ENCODE assay signal across 8 mouse cellular contexts in genomic region chr5:45402632-45403031, GRCm38 (mm10). TPM values are rescaled to one million over a fixed set of nuclear protein-coding genes. Genes with fewer than 3 reads are reported as not detected.
DNase-seq lines count a peak whose midpoint lies in the region; ATAC-seq and TF ChIP-seq lines count a peak whose summit lies in the region.

No protein-coding gene starts in this region.

- no peak for TF ChIP-seq POLR2A in limb, embryonic 14.5 days (IDR thresholded peaks at IDR 0.05; ENCODE audit: borderline replicate concordance, extremely low read depth, insufficient read depth, insufficient read length)

- no peak overlapping the region for H3K4me2 ChIP-seq in kidney, embryonic 16.5 days (replicated peaks; ENCODE audit: low read depth, low read length)
- no peak overlapping the region for H3K4me2 ChIP-seq in limb, embryonic 14.5 days (replicated peaks; ENCODE audit: low read depth, low read length, severe bottlenecking)
- no peak overlapping the region for H3K4me2 ChIP-seq in neural tube, embryonic 13.5 days

- DNase-seq in B cell, adult 2 months, result peak; percentile 55 to 56
- DNase-seq in adrenal gland, adult 2 months, result peak; percentile 69
- peak; percentile 88 for DNase-seq in embryo, embryonic 10.5 days (ENCODE audit: low spot score)
- peak; percentile 34 to 66 for DNase-seq in gastrocnemius, postnatal 4 days (ENCODE audit: low spot score in 2 of 2)
- peak; percentile 83 for DNase-seq in limb, embryonic 14.5 days (ENCODE audit: low spot score)
- DNase-seq in testis, postnatal 14 days (ENCODE audit: low spot score), result peak; percentile 56

- no peak overlapping the region for H3K27ac ChIP-seq in kidney, embryonic 16.5 days (ENCODE audit: low read length)
- H3K27ac ChIP-seq in limb, embryonic 14.5 days (replicated peaks; ENCODE audit: low read depth, low read length), result no peak overlapping the region
- no peak overlapping the region for H3K27ac ChIP-seq in neural tube, embryonic 13.5 days (replicated peaks)

- 16% methylated on average over 11 of the region's 11 CpGs for WGBS in kidney, embryonic 16.5 days
- 14% methylated on average over 11 of the region's 11 CpGs for WGBS in limb, embryonic 14.5 days
- WGBS in neural tube, embryonic 13.5 days, result 19% methylated on average over 11 of the region's 11 CpGs

- no peaks in the 10 kb centered on the region for H3K4me1 ChIP-seq in kidney, embryonic 16.5 days (ENCODE audit: insufficient read depth, low read length)
- no peaks in the 10 kb centered on the region for H3K4me1 ChIP-seq in limb, embryonic 14.5 days (ENCODE audit: control insufficient read depth, insufficient read depth, low read length)
- H3K4me1 ChIP-seq in neural tube, embryonic 13.5 days (replicated peaks), result no peaks in the 10 kb centered on the region

- no peaks in the 10 kb centered on the region for H3K27me3 ChIP-seq in kidney, embryonic 16.5 days (ENCODE audit: insufficient read depth, low read length)
- H3K27me3 ChIP-seq in limb, embryonic 14.5 days (ENCODE audit: control insufficient read depth, insufficient read depth, low read length), result no peaks in the 10 kb centered on the region
- H3K27me3 ChIP-seq in neural tube, embryonic 13.5 days, result no peaks in the 10 kb centered on the region

- peak; percentile 79 for ATAC-seq in kidney, embryonic 16.5 days (ENCODE audit: low FRiP score, low TSS enrichment)
- ATAC-seq in limb, embryonic 14.5 days (ENCODE audit: low FRiP score, low read depth), result peak; percentile 81
- ATAC-seq in neural tube, embryonic 13.5 days (ENCODE audit: low read depth), result peak; percentile 83

- H3K4me3 ChIP-seq in kidney, embryonic 16.5 days (ENCODE audit: low read length), result no peak overlapping the region
- H3K4me3 ChIP-seq in limb, embryonic 14.5 days (replicated peaks; ENCODE audit: low read length), result no peak overlapping the region
- no peak overlapping the region for H3K4me3 ChIP-seq in neural tube, embryonic 13.5 days

- H3K9ac ChIP-seq in kidney, embryonic 16.5 days (replicated peaks; ENCODE audit: low read length), result no peak overlapping the region
- no peak overlapping the region for H3K9ac ChIP-seq in limb, embryonic 14.5 days (ENCODE audit: low read depth, low read length, severe bottlenecking)
- H3K9ac ChIP-seq in neural tube, embryonic 13.5 days, result no peak overlapping the region

- H3K9me3 ChIP-seq in kidney, embryonic 16.5 days (ENCODE audit: low read length), result no peaks in the 10 kb centered on the region
- no peaks in the 10 kb centered on the region for H3K9me3 ChIP-seq in limb, embryonic 14.5 days (ENCODE audit: control insufficient read depth, low read length)
- H3K9me3 ChIP-seq in neural tube, embryonic 13.5 days, result no peaks in the 10 kb centered on the region

- no peaks in the 10 kb centered on the region for H3K36me3 ChIP-seq in kidney, embryonic 16.5 days (ENCODE audit: insufficient read depth, low read length)
- H3K36me3 ChIP-seq in limb, embryonic 14.5 days (ENCODE audit: control insufficient read depth, insufficient read depth, low read length), result no peaks in the 10 kb centered on the region
- H3K36me3 ChIP-seq in neural tube, embryonic 13.5 days, result no peaks in the 10 kb centered on the region

RNA-seq across cellular contexts. Expression of gene Qdpr, which starts 47.4 kb away (rescaled TPM):
- 100 to 1,000 TPM; 106 to 138 TPM for total RNA-seq in adrenal gland, adult 2 months (2021)
- 91.6 and 107 TPM in 2 replicates for polyA plus RNA-seq in adrenal gland, adult 2 months (2012; rRNA removed)
- total RNA-seq in gastrocnemius, postnatal 4 days (2021), result 100 to 1,000 TPM; 118 to 124 TPM
- polyA plus RNA-seq in kidney, embryonic 16.5 days (2015; fragmentation: Nextera tagmentation; extraction: Ambion mirVana), result 213 and 231 TPM in 2 replicates
- polyA plus RNA-seq in limb, embryonic 14.5 days (2012; rRNA removed), result 60.0 and 64.5 TPM in 2 replicates
- 92.9 and 96.1 TPM in 2 replicates for polyA plus RNA-seq in limb, embryonic 14.5 days (2014; fragmentation: Nextera tagmentation; extraction: Ambion mirVana)
- polyA plus RNA-seq in neural tube, embryonic 13.5 days (2015; fragmentation: Nextera tagmentation; extraction: Ambion mirVana), result 124 and 136 TPM in 2 replicates

RNA-seq across cellular contexts. Expression of gene Clrn2, which starts 50.9 kb away (rescaled TPM):
- total RNA-seq in adrenal gland, adult 2 months (2021), result not detected
- polyA plus RNA-seq in adrenal gland, adult 2 months (2012; rRNA removed), result not detected in 2 replicates
- not detected for total RNA-seq in gastrocnemius, postnatal 4 days (2021)
- polyA plus RNA-seq in kidney, embryonic 16.5 days (2015; fragmentation: Nextera tagmentation; extraction: Ambion mirVana), result not detected in 2 replicates
- polyA plus RNA-seq in limb, embryonic 14.5 days (2012; rRNA removed), result not detected in 2 replicates
- polyA plus RNA-seq in limb, embryonic 14.5 days (2014; fragmentation: Nextera tagmentation; extraction: Ambion mirVana), result not detected in 2 replicates
- 0.63 TPM in 1 of 2 replicates, not detected in the other for polyA plus RNA-seq in neural tube, embryonic 13.5 days (2015; fragmentation: Nextera tagmentation; extraction: Ambion mirVana)
